Mouse (Mus musculus) testis, postnatal 10 days (tissue): ENCODE data around the gene Abl2.
A peak's percentile ranks its signal among the peaks of the same experiment; 100 is the strongest.

Experiments
- DNase-seq: peaks from one replicate; pipeline ENCODE4 v3.0.0; 2021; ENCODE audit warnings: low spot score

Gene Abl2

DNA sequence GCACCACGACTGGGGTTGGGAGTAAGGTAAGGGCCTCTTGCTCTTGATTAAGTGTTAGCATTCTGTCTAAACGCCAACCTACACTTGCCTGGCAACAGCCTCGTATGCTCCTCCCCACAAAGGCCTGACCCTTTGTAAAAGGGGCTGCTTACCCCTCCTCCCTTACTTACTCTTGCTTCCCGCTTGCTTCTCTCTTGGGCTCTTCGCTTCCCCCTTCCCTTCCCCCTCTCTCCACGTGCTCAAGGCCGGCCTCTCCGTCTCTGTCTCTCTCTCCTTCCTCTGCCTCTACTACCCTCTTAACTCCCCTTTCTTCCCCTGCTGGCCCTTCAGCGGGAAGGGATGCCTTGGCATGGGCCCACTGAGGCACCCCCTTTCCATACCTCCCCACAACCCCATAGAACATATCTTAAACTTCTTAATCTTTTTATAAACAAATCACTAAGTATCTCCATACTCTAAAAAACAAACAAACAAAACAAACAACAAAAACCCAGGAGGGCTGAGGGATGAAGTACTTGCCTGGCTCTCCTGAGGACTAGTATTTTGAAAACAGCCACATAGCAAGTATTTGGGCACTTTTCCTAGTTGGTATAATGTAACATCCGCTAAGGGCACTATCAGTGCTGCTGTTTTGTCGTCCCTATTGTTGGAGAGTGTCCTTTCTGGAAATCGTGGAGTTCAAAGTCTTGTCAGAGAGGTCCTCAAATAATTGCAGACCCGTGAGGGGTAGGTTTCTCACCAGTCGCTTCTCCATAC is 114.3 kb downstream of the Abl2 start:
- peak; percentile 35 for DNase-seq

DNA sequence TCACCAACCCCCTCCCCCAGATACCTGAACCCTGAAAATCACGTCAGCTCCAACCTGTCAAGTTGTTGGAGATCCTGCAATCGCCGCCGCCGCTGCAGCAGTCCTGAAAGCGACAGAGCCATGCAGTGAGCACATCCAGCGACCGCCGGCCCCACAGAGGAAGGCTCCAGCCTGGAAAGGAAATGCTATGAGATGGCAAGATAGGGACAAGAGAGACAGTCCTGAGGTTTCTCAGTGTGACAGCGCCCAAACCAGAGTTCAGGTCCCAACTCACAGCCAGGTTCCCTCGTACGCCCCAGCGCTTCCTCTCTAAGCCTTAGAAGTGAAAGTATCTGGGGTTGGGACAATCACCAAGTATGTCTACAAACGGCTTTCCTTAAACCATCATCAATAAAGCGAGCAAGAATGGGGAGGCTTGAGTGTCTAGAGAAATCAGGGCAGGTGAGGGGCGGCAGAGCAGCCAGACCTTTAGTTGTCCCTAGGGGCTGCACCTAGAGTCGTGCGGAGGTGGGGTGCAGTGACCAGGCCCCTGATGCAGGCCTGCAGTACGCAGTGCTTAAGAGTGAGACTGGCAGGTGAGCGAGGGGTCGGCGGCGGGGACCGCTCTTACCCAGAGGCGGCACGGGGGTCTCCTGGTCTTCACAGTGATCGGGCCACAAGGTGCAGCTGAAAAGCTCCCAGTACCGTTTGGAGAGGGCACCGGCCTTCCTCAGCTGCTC is 115.0 kb downstream of the Abl2 start:
- DNase-seq, result peak; percentile 56

DNA sequence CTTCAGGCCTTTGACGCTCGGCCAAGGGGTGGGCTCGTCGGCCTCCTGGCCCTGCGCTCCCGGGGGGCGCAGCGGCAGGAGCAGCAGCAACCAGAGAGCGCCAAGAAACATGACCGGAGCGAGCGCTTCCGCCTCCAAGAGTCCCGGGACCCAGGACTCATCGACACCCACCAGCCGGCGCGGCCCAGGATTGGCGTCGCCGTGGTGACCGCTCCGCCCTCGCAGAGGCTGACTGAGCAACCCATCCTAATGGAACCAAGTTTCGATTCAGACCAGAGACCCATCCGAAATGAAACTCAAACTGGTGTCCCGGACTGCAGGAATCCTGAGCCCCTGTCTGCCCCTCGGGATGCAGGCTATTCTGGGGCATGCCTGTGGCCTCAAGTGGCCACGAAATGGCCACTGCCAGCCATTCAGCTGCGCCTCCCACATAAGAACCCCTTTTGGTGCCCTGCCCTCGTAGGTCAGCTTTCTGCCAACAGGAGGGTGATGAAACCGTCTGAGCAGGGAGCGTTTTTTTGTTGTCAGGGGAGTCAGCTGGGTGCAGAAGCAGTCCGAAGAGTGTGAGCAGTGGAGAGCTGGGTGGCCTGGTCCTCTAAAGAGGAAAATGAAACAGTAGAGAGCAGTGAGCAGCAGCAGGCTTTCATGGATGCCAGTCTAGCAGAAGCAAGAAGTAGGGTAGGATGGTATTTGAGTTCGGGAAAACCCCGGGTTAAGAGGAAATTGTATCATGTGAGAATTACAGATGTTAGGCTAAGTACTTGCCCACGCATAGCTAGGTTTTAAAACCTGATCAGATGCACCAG is 115.8 kb downstream of the Abl2 start, which contains the start of gene Tor3a:
TSS of gene Tor3a (minus strand) at position 162 of the 806 bp plus-strand sequence.
- DNase-seq, result peak; percentile 76

DNA sequence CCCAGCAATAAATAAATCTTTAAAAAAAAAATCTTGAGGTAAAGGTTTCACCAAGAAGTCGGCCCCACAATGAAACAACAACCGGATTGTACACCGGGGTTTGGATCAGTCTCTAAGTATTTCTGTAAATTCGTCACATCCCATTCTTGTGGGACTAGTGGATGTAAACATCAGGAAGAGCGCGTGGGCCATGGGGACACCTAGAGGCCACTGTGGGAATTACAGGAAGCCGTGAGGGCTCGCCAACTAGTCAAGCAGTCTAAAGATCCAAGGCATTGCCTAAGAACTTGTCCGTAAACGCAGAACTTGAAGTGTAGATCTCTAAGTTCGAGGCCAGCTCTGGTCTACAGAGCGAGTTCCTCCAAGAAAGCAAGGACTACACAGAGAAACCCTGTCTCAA is 117.6 kb downstream of the Abl2 start:
- peak; percentile 75 for DNase-seq

DNA sequence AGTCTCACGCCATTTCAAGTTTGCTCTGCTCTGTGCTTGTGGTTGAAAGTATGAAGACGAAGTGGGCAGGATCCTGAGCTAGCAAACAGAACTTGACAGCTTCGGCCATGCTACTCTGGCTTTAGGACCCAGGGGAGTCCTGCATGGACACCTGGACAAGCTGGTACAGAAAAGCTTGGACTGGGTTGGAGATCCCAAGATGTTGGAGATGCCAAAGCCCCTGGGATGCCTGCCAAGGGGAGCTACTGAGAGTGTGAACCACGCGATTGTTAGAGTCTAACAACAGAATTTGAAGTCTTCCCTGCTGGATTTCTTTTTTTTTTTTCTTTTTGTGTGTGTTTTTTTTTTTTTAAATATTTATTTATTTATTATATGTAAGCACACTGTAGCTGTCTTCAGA is 118.0 kb downstream of the Abl2 start:
- DNase-seq, result no peak

DNA sequence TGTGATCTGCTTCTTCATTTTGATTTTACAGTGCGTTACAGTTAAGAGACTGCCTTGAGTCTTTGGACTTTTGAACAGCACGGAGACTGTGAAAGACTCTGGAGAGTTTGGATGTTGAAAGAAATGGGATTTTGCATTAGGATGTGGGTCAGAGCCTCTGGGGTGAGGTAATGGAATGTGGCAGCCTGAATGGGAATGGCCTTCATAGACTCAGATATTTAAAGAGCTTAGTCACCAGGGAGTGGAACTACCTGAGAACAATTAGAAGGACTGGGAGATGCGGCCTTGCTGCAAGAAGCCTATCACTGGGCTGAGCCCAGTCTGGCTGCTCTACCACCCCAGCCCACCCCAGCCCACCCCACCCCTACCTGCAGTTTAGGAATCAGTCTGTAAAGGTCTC is 118.6 kb downstream of the Abl2 start:
- DNase-seq, result no peak

DNA sequence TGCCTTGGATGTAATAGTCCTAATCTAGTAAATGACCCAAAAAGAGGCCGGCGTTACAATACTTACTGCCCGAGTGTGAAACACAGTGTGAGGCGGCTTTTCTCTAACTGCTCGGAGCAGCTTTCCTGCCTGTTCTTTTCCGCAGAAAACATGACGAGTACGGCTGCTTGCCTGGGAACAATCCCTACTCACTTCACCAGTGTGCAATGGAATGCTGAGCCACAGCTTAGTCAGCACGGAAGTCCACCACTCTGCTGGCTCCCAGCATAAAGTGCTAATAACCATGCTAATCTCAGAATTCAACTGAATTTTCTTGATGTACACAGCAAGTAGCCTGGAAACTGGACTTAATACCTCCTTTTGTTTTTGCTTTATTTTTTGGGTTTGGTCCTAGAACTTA is 121.0 kb downstream of the Abl2 start:
- DNase-seq, result no peak

DNA sequence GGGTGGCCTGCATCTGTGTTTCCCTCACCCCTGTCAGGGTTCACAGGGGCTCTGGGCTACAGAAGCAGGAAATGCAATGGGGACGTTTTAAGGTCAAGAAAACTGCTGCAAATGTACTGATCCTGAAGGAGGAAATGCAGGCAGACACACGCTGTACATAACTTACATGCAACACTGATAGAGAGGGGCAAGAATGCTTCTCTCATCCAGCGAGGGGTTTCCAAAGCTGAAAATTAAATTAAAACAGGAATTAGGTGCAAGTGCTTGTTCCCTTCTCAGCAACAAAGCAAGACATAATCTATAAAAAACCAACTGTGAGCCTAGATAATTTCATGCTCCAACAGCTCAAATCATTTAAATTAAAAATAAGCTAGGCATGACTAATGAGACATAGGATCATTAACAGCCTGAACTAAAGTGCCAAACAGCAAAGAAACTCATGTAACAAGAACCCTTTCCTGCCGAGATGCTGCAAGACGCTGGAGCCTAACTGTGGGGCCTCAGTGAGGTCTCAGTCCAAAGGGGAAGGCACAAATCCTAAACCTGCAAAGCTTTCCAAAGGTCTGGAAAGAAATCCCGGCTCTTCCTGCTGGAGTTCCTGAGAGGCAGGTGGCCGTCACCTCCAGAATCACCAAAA is 127.6 kb downstream of the Abl2 start:
- DNase-seq, result peak; percentile 4
